Mouse (Mus musculus): ENCODE results near the gene Maml3. TPM values are rescaled to one million over a fixed set of nuclear protein-coding genes. Genes with fewer than 3 reads are reported as not detected.

The Maml3 gene
- total RNA-seq, 1 experiment: 1.2 TPM

DNA sequence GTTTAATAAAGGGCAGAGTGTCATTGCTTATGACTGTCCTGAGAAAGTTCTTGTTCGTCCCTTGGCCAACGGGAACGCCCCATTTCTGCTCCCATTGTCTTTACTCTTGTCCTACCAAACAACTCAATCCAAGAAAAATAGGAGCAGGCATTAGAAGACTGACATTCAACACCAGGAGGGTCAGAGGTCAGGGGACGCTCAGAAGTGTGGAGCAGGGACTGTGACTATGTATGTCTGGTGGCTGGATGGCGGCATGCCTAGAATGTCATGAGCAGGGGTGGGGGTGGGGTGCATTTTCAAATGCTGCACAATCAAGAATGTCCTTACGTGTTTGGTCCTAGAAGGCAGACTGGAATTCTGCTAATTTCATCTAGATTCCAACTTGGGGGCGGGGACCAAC, 38.1 kb upstream of the Maml3 start:
- H3K4me1 ChIP-seq (ENCODE audit: control insufficient read depth in 2 of 2, insufficient read depth in 2 of 2, low read length in 2 of 2, poor library complexity in 1 of 2): no peaks in the 10 kb centered on the region
- in situ Hi-C loops (cut with MboI; ENCODE audit: low sequenced_read_pairs in 2 of 2, unreplicated experiment in 2 of 2): no loop called here
- no peaks in the 10 kb centered on the region for H3K36me3 ChIP-seq (ENCODE audit: control insufficient read depth, insufficient read depth, low read length, poor library complexity, severe bottlenecking)
- TF ChIP-seq HCFC1 (IDR thresholded peaks at IDR 0.05; ENCODE audit: borderline replicate concordance, insufficient read depth, low read length): no peak
- TF ChIP-seq ZNF384 (IDR thresholded peaks at IDR 0.05; ENCODE audit: low read depth, low read length): no peak
- no peak for TF ChIP-seq MAFK (IDR thresholded peaks at IDR 0.05; ENCODE audit: insufficient read depth, low read depth, low read length)
- TF ChIP-seq CHD2 (IDR thresholded peaks at IDR 0.05; ENCODE audit: low read depth, low read length): no peak
- no peak overlapping the region for H3K4me3 ChIP-seq (ENCODE audit: insufficient read depth in 1 of 2, low read depth in 1 of 2, low read length in 2 of 2, poor library complexity in 1 of 2, severe bottlenecking in 1 of 2)
- no peaks in the 10 kb centered on the region for H3K9me3 ChIP-seq (ENCODE audit: control insufficient read depth, insufficient read depth, low read depth, low read length)
- H3K9ac ChIP-seq (ENCODE audit: insufficient read depth, low read depth, low read length, poor library complexity, severe bottlenecking): no peak overlapping the region
- no peak for DNase-seq (ENCODE audit: low read depth, low spot score)
- no peak overlapping the region for H3K27ac ChIP-seq (ENCODE audit: insufficient read depth, low read depth, low read length, poor library complexity, severe bottlenecking)

DNA sequence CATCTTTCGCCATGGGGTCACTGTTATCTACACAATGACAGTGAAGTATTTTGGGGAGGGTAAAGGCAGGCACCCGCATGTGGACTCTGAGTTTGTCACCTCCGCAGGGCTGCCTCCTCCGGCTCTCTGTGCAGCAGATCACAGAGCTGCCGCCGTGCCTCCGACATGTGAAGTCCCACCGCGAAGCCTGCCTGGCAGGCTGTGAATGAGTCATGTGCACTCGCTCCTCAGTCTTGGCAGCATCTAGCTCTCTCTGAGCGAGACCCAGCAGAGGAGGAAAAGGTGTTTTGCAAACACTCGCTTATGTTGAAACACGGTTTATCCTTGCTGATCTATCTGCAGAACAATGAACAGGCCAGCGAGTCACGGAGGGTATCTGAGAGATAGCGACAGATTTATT, 35.3 kb upstream of the Maml3 start:
- Histone ChIP-seq H3K27ac (ENCODE audit: insufficient read depth, low read depth, low read length, poor library complexity, severe bottlenecking) (no peak overlapping the region), H3K4me1 (ENCODE audit: control insufficient read depth in 2 of 2, insufficient read depth in 2 of 2, low read length in 2 of 2, poor library complexity in 1 of 2) (no peaks in the 10 kb centered on the region), H3K4me3 (ENCODE audit: insufficient read depth in 1 of 2, low read depth in 1 of 2, low read length in 2 of 2, poor library complexity in 1 of 2, severe bottlenecking in 1 of 2) (no peak overlapping the region), H3K9ac (ENCODE audit: insufficient read depth, low read depth, low read length, poor library complexity, severe bottlenecking) (no peak overlapping the region), H3K36me3 (ENCODE audit: control insufficient read depth, insufficient read depth, low read length, poor library complexity, severe bottlenecking) (no peaks in the 10 kb centered on the region), H3K9me3 (ENCODE audit: control insufficient read depth, insufficient read depth, low read depth, low read length) (no peaks in the 10 kb centered on the region)
- TF ChIP-seq CHD2 (IDR thresholded peaks at IDR 0.05; ENCODE audit: low read depth, low read length): no peak
- TF ChIP-seq HCFC1 (IDR thresholded peaks at IDR 0.05; ENCODE audit: borderline replicate concordance, insufficient read depth, low read length): no peak
- no peak for TF ChIP-seq MAFK (IDR thresholded peaks at IDR 0.05; ENCODE audit: insufficient read depth, low read depth, low read length)
- TF ChIP-seq ZNF384 (IDR thresholded peaks at IDR 0.05; ENCODE audit: low read depth, low read length): no peak
- no peak for TF ChIP-seq ZC3H11A (IDR thresholded peaks at IDR 0.05; ENCODE audit: borderline replicate concordance, low read depth, low read length)
- in situ Hi-C loops (cut with MboI; ENCODE audit: low sequenced_read_pairs in 2 of 2, unreplicated experiment in 2 of 2): no loop called here
- DNase-seq (ENCODE audit: low read depth, low spot score): no peak

DNA sequence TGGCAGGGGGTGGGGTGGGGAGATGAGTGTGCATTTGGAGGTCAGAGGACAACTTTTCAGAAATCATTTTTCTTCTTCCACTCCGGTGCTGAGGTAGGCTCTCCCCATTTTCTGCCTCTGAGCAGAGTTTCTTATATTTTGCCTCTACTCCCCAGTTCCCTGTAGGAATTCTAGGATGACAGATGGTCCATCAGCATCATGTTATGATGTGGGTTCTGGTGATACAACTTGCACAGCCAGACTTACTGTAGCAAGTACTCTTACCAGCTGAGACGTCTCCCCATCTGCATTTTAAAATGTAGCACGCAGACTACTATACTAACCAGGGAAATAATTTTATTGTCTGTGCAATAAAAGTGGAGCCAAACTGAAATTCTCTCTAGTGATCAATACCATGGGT, 20.5 kb upstream of the Maml3 start:
- Histone ChIP-seq H3K9me3 (ENCODE audit: control insufficient read depth, insufficient read depth, low read depth, low read length) (no peaks in the 10 kb centered on the region), H3K9ac (ENCODE audit: insufficient read depth, low read depth, low read length, poor library complexity, severe bottlenecking) (no peak overlapping the region), H3K36me3 (ENCODE audit: control insufficient read depth, insufficient read depth, low read length, poor library complexity, severe bottlenecking) (no peaks in the 10 kb centered on the region), H3K4me1 (ENCODE audit: control insufficient read depth in 2 of 2, insufficient read depth in 2 of 2, low read length in 2 of 2, poor library complexity in 1 of 2) (no peaks in the 10 kb centered on the region; a peak in 1 of 4 replicates), H3K27ac (ENCODE audit: insufficient read depth, low read depth, low read length, poor library complexity, severe bottlenecking) (no peak overlapping the region), H3K4me3 (ENCODE audit: insufficient read depth in 1 of 2, low read depth in 1 of 2, low read length in 2 of 2, poor library complexity in 1 of 2, severe bottlenecking in 1 of 2) (no peak overlapping the region)
- no peak for DNase-seq (ENCODE audit: low read depth, low spot score)
- in situ Hi-C loops (cut with MboI; ENCODE audit: low sequenced_read_pairs in 2 of 2, unreplicated experiment in 2 of 2): no loop called here
- TF ChIP-seq ZNF384 (IDR thresholded peaks at IDR 0.05; ENCODE audit: low read depth, low read length) (no peak), ZC3H11A (IDR thresholded peaks at IDR 0.05; ENCODE audit: borderline replicate concordance, low read depth, low read length) (no peak), CHD2 (IDR thresholded peaks at IDR 0.05; ENCODE audit: low read depth, low read length) (no peak), HCFC1 (IDR thresholded peaks at IDR 0.05; ENCODE audit: borderline replicate concordance, insufficient read depth, low read length) (no peak), MAFK (IDR thresholded peaks at IDR 0.05; ENCODE audit: insufficient read depth, low read depth, low read length) (no peak)

DNA sequence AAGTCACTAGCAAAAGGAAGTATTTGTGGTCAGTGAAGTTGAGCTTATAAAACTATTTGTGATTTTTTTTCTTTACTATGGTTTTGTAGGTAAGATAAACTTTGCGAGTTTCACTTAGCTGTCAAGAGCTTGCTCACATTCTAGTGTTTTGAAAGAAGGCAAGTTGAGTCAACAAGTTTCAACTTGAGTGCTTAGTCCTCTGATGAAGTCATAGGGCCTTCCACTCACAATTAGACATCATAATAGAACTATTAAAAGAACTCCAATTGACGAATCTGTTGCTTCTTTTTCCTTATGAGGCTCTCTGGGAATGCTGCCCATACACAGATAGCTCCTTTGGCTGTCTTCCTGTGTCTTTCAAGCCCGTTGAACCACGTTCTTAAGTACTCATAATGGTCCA, 16.0 kb upstream of the Maml3 start:
- no peak overlapping the region for H3K4me3 ChIP-seq (ENCODE audit: insufficient read depth in 1 of 2, low read depth in 1 of 2, low read length in 2 of 2, poor library complexity in 1 of 2, severe bottlenecking in 1 of 2)
- no peaks in the 10 kb centered on the region for H3K36me3 ChIP-seq (ENCODE audit: control insufficient read depth, insufficient read depth, low read length, poor library complexity, severe bottlenecking)
- in situ Hi-C loops (cut with MboI; ENCODE audit: low sequenced_read_pairs in 2 of 2, unreplicated experiment in 2 of 2): no loop called here
- no peaks in the 10 kb centered on the region for H3K9me3 ChIP-seq (ENCODE audit: control insufficient read depth, insufficient read depth, low read depth, low read length)
- no peak for DNase-seq (ENCODE audit: low read depth, low spot score)
- no peak for TF ChIP-seq ZC3H11A (IDR thresholded peaks at IDR 0.05; ENCODE audit: borderline replicate concordance, low read depth, low read length)
- H3K4me1 ChIP-seq (ENCODE audit: control insufficient read depth in 2 of 2, insufficient read depth in 2 of 2, low read length in 2 of 2, poor library complexity in 1 of 2): no peaks in the 10 kb centered on the region; a peak in 1 of 4 replicates
- no peak overlapping the region for H3K9ac ChIP-seq (ENCODE audit: insufficient read depth, low read depth, low read length, poor library complexity, severe bottlenecking)
- H3K27ac ChIP-seq (ENCODE audit: insufficient read depth, low read depth, low read length, poor library complexity, severe bottlenecking): no peak overlapping the region

DNA sequence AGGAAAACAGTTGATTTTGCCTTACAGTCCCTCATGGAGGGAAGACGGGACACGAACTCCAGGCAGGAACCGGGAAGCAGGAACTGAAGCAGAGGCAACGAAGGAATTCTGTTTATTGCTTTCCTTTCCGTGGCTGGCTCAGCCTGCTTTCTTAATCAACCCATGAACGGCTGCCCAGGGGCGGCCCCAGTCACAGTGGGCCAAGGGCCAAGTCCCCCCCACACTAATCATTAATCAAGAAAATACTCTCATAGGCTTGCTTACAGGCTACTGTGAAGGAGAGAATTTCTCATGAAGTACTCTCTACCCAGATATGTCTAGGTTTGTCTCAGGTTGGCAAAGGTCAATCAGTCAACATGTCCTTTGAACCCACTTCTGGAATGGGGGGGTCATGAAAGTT, 14.3 kb upstream of the Maml3 start:
- H3K9me3 ChIP-seq (ENCODE audit: control insufficient read depth, insufficient read depth, low read depth, low read length): no peaks in the 10 kb centered on the region
- in situ Hi-C loops (cut with MboI; ENCODE audit: low sequenced_read_pairs in 2 of 2, unreplicated experiment in 2 of 2): no loop called here
- no peak for DNase-seq (ENCODE audit: low read depth, low spot score)
- H3K4me3 ChIP-seq (ENCODE audit: insufficient read depth in 1 of 2, low read depth in 1 of 2, low read length in 2 of 2, poor library complexity in 1 of 2, severe bottlenecking in 1 of 2): no peak overlapping the region
- H3K9ac ChIP-seq (ENCODE audit: insufficient read depth, low read depth, low read length, poor library complexity, severe bottlenecking): no peak overlapping the region
- H3K4me1 ChIP-seq (ENCODE audit: control insufficient read depth in 2 of 2, insufficient read depth in 2 of 2, low read length in 2 of 2, poor library complexity in 1 of 2): no peaks in the 10 kb centered on the region; a peak in 1 of 4 replicates
- no peaks in the 10 kb centered on the region for H3K36me3 ChIP-seq (ENCODE audit: control insufficient read depth, insufficient read depth, low read length, poor library complexity, severe bottlenecking)
- H3K27ac ChIP-seq (ENCODE audit: insufficient read depth, low read depth, low read length, poor library complexity, severe bottlenecking): no peak overlapping the region
- TF ChIP-seq ZNF384 (IDR thresholded peaks at IDR 0.05; ENCODE audit: low read depth, low read length) (no peak), CHD2 (IDR thresholded peaks at IDR 0.05; ENCODE audit: low read depth, low read length) (no peak), MAFK (IDR thresholded peaks at IDR 0.05; ENCODE audit: insufficient read depth, low read depth, low read length) (no peak), HCFC1 (IDR thresholded peaks at IDR 0.05; ENCODE audit: borderline replicate concordance, insufficient read depth, low read length) (no peak), ZC3H11A (IDR thresholded peaks at IDR 0.05; ENCODE audit: borderline replicate concordance, low read depth, low read length) (no peak)

Data from ES-E14 (cell line).